Mouse (Mus musculus): ENCODE data around the gene Gm9376.

The Gm9376 gene

DNA sequence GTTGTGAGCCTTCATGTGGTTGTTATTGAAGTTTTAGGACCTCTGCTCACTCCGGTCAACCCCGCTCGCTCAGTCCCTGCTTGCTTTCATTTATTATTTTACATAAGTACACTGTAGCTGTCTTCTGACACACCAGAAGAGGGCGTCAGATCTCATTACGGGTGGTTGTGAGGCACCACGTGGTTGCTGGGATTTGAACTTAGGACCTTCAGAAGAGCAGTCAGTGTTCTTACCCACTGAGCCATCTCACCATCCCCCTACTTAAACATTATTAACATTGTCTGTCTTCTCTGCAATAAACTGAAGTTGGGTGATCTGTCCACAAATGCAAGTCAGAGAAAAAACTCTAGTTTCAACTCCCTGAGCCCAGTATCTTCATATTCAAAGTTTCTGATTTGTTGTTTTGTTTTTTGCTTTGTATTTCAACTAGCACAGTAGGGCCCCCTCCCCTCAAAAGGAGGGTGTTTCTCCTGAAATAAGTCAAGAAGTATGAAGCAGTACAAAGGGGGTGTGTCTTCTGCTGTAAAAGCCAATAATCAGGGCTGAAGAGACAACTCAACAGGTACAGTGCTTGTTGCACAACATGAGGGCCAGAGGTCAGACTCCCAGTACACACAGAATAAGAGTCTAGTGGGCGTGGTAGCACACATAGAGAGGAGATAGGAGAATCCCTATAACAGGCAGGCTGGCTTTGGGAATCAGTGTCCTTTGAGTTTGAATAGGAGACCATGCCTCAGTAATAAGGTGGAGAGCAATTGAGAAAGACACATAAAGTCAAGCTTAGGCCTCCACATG is 11.1 kb downstream of the Gm9376 start:
- DNase-seq (ENCODE audit: extremely low spot score, low read depth, low spot score), result no peak

GRCm38 (mm10) chr14:118282272-118282671 is 15.5 kb downstream of the Gm9376 start:
- no peak for DNase-seq (ENCODE audit: extremely low spot score, low read depth, low spot score)

GRCm38 (mm10) chr14:118282917-118283316 is 16.2 kb downstream of the Gm9376 start:
- no peak for DNase-seq (ENCODE audit: extremely low spot score, low read depth, low spot score)

DNA sequence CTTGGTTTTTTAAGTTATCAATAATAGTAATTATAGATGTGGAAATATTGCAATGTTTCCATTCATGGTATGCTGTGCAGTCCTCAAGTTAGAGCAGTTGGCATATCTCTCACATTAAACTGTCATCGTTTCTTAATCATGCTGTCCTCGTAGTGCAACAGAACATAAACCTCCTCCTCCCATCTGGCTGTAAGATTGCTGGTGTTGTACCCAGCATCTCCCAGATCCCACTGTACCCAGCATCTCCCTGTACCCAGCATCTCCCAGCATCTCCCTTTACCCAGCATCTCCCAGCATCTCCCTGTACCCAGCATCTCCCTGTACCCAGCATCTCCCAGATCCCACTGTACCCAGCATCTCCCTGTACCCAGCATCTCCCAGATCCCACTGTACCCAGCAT is 19.3 kb downstream of the Gm9376 start:
- no peak for DNase-seq (ENCODE audit: extremely low spot score, low read depth, low spot score)

- no peak for DNase-seq (ENCODE audit: extremely low spot score, low read depth, low spot score)
Observed at GRCm38 (mm10) chr14:118289133-118289532, 22.4 kb downstream of the Gm9376 start.

DNA sequence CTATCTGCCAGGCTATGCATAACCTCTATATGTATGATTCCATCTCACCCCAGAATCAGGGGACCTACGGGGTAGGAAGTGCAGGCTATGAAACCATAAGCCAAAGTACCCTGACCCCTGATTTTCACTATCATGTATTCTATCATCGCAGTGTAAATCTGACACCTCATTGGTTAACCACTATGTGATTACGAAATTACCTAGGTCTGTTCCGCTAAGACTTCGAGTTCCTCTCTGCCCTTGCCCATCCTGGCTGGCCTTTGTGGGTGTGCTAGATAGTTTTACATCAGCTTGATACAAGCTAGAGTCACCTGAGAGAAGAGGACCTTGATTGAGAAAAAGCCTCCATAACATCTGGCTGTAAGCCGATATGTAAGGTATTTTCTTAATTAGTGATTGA is 23.2 kb downstream of the Gm9376 start:
- DNase-seq (ENCODE audit: extremely low spot score, low read depth, low spot score), result no peak

DNA sequence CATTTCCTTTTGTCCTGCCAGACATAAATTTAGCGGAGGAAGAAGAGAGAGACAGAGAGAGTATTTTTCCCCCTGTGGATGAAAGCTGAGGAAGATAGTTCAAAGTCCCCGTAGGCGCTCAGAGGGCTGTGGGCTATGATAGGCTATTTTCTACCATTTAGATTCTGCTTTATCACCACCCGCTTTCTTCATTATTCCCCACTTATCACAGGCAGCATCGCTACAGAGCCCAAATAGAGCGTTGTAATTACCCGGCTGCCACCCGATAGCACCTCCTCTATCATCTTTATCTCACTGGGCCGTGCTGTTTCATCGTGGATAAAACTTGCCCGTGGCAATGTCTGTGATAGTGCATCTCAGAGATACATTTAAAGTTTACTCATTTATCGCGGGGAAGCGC is 35.8 kb downstream of the Gm9376 start:
- DNase-seq (ENCODE audit: extremely low spot score, low read depth, low spot score), result no peak

DNA sequence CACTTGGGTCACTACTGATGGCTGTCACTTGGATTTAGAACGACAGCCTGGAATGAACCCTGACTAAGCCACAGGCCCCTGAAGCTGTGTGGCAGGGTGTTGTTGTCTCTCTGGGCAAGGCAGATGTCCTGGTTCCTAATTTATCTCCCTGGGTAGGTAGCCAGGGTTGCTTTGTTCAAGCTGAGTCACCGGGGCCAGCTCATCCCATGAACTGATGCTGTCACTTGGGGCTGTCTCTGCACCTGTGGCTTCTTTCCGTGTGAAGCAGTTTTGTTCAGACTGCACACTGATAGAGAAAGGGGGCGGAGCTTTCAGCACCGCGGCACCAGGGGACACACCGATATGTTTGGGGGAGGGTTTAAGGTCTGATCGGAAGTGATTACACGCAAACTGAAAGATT is 37.8 kb downstream of the Gm9376 start:
- no peak for DNase-seq (ENCODE audit: extremely low spot score, low read depth, low spot score)

DNA sequence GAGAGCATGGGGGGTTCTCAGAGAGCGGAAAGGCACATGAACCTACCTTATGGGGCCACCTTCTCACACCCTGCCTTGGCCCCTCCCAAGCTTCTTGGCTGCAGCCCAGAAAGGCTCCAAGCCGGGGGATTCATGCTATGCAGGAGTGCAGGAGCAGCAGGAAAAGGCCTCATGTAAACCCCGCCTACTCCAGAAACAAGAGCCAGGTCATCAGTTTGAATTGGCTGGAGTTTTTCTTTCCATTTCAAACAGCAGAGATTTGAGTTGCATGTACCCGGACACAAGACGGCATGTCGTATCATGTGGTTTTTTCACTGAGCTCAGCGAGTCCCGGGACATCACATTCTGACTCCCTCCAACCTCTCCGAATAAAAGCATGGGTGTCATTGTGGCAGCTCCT is 39.2 kb downstream of the Gm9376 start:
- no peak for DNase-seq (ENCODE audit: extremely low spot score, low read depth, low spot score)

DNA sequence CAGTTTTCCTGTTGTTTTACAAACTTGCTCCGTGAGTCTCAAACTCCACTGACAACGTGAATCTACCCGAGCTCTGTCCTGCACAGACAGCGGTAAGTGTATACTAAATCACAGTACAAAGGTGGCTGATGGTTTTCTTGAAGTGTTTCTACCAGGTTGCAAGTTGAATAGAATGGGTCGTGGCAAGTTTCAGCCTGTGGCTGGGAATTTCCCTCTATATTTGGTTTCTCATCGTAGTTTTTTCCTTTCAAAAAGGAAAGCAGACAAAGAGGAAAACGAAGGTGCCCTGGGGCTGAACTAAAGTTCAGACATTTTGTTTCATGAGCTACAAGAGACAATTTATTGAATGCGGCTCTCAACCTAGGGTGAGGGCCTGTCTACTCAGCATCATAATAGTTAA is 40.3 kb downstream of the Gm9376 start:
- DNase-seq (ENCODE audit: extremely low spot score, low read depth, low spot score), result no peak

GRCm38 (mm10) chr14:118311703-118312102 is 44.9 kb downstream of the Gm9376 start:
- no peak for DNase-seq (ENCODE audit: extremely low spot score, low read depth, low spot score)

GRCm38 (mm10) chr14:118312664-118313063 is 45.9 kb downstream of the Gm9376 start:
- no peak for DNase-seq (ENCODE audit: extremely low spot score, low read depth, low spot score)

DNA sequence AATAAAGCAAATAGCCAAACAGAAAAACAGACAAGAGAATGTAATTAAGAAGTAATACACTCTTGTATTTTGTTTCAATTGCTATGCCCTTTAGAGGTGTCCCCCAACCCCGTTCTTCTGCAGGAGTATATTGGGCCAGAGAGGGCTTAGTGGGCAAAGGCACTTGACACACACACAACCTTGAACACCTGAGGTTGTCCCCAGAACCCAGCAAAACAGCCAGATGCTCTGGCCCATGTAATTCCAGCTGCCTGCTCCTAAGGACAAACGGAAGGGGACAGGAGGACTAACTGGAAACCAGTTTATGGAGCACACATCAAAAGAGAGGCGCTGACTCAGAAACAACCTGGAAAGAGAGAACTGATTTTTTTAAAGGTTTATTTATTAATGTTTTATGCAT is 47.2 kb downstream of the Gm9376 start:
- no peak for DNase-seq (ENCODE audit: extremely low spot score, low read depth, low spot score)

DNA sequence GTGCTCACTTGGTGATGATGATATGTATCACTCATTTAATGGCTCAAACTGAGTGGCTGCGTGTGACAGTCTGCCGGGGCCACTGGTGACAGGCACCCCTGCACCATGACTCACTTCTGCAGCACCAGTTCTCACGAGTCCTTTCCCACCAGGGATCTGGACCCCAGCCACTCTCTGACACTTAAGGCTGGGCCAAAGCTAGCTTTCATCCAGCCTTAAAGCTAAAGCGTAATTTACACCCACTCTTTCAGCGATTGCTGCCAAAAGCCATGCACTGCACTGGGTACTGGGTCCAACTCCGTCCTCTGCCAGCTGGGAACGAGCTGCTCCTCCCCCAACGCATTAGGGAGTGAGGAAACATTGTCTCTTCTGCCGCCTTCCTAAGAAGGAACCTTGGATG is 50.5 kb downstream of the Gm9376 start:
- DNase-seq (ENCODE audit: extremely low spot score, low read depth, low spot score), result no peak

All from hindlimb bud, embryonic 11.5 days (tissue).